Mouse (Mus musculus) thymus, adult 2 months (tissue): ENCODE data around the gene Plekhg6.

Experiments used
- CTCF ChIP-seq: fragments of 200-500 bp; IDR thresholded peaks from 2 replicates; pipeline ENCODE4 v1.5.1; 2012; ENCODE audit warnings: mild to moderate bottlenecking, control low read depth, low read length, moderate library complexity, borderline replicate concordance; ENCODE audit not compliant: control insufficient read depth, poor library complexity, insufficient read depth; ENCODE audit errors: extremely low read depth
- POLR2A ChIP-seq: fragments of 200-500 bp; IDR thresholded peaks from 2 replicates; pipeline ENCODE4 v1.6.1; 2012; ENCODE audit warnings: mild to moderate bottlenecking, low read length, control low read depth, moderate library complexity; ENCODE audit not compliant: control insufficient read depth, poor library complexity, insufficient read depth; ENCODE audit errors: extremely low read depth

DNA sequence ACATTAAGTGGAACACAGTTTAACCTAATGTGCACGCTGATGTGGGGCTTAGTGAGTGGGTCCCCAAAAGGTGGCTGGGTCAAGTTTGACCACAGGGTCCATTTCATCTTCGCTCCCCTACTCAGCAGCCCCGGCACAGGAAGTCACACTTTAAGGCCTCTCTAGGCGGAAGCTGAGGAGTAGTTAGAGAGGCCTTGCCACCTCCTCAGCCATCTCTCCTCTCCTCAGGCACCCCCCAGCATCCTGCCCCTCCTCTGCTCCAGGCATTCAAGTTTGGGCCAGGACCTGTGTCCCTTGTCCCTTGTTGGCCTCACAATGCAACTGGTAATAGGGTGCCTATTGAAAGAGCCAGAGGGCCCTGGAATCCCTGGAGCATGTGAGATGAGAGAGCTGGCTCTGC is 26.9 kb downstream of the Plekhg6 start:
- no peak for TF ChIP-seq POLR2A
- TF ChIP-seq CTCF = no peak
